Mouse (Mus musculus): ENCODE results near the gene Sh3d21. TPM values are rescaled to one million over a fixed set of nuclear protein-coding genes. Genes with fewer than 3 reads are reported as not detected.

Sh3d21 gene
- 1.4 TPM in 2 replicates for polyA plus RNA-seq (2014; fragmentation: Nextera tagmentation; extraction: Ambion mirVana)

DNA sequence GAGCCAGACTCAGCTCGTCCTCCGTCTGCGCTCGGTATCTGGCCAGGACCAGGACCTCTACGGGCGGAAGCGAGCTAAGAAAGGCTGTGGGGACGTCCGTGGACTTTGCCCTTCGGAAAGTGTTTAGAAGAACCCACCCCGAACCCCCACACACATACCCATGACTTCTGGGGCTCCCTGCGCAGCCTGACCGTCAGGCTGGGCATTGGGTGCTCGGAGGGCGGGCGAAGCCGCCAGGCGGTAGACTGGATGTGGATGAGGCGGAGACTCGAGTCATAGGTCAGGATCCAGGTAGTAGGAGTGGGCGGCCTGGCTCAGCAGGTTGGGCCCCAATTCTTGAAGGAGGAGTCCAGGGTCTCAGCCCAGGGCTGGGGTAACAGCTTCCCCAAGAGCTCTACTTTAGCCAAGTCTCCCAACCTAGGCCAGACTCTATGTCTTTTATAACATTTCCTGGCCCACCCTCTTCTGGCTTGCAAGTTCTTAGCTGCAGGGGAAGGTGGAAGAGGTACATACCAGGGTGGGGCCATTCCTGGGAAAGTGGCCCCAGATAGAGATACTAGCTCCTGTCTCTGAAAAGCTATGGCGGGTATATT is at the start of gene Sh3d21:
TSS of gene Sh3d21 (minus strand) at position 425 of the 593 bp plus-strand sequence.
- Histone ChIP-seq H3K4me2 (peak within 1 kb of the TSS; percentile 98), H3K27me3 (ENCODE audit: control insufficient read depth, insufficient read depth, low read length) (no peaks in the 10 kb centered on the region), H3K4me1 (ENCODE audit: control insufficient read depth, insufficient read depth, low read length) (peaks cover 8% of the 10 kb centered on the region), H3K36me3 (ENCODE audit: control insufficient read depth, insufficient read depth, low read length) (peaks cover 11% of the 10 kb centered on the region), H3K9ac (ENCODE audit: low read length) (peak within 1 kb of the TSS; percentile 77), H3K9me3 (ENCODE audit: control insufficient read depth, low read length) (no peaks in the 10 kb centered on the region), H3K27ac (ENCODE audit: low read depth, low read length) (no peak within 1 kb of the TSS), H3K4me3 (ENCODE audit: low read depth, low read length) (peak within 1 kb of the TSS; percentile 49)
- WGBS = 6% methylated on average over 22 of the region's 22 CpGs
- DNase-seq (ENCODE audit: low spot score, missing footprints) = peak; percentile 93
- peak; percentile 34; the same call in 1 of the 2 replicates for ATAC-seq (ENCODE audit: low FRiP score)

DNA sequence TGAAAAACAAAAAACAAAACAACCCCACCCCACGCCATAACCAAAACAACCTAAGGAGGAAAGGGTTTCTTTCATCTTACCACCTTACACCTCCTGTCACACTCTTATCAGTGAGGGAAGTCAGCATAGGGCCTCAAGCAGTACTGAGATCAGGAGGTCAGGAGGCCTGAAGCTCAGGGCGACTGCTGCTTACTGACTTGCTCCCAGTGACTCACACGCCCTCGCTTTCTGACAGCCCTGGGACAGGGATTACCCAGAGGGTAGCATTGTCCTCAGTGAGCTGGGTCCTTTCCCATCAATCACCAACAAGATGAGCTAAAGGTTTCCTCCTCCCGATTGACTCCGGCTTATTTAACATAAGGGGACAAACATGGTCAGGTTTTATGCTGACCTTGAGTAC is 43.8 kb upstream of the Sh3d21 start:
- ATAC-seq (ENCODE audit: low FRiP score) = no peak
- no peaks in the 10 kb centered on the region for H3K36me3 ChIP-seq (ENCODE audit: control insufficient read depth, insufficient read depth, low read length)
- no peaks in the 10 kb centered on the region for H3K4me1 ChIP-seq (ENCODE audit: control insufficient read depth, insufficient read depth, low read length)
- no peak overlapping the region for H3K27ac ChIP-seq (ENCODE audit: low read depth, low read length)
- DNase-seq (ENCODE audit: low spot score, missing footprints) = no peak
- H3K4me2 ChIP-seq = no peak overlapping the region
- H3K9ac ChIP-seq (ENCODE audit: low read length) = no peak overlapping the region
- no peak overlapping the region for H3K4me3 ChIP-seq (ENCODE audit: low read depth, low read length)
- no peaks in the 10 kb centered on the region for H3K27me3 ChIP-seq (ENCODE audit: control insufficient read depth, insufficient read depth, low read length)
- H3K9me3 ChIP-seq (ENCODE audit: control insufficient read depth, low read length) = no peaks in the 10 kb centered on the region
- WGBS = 63% methylated on average over 6 of the region's 6 CpGs

DNA sequence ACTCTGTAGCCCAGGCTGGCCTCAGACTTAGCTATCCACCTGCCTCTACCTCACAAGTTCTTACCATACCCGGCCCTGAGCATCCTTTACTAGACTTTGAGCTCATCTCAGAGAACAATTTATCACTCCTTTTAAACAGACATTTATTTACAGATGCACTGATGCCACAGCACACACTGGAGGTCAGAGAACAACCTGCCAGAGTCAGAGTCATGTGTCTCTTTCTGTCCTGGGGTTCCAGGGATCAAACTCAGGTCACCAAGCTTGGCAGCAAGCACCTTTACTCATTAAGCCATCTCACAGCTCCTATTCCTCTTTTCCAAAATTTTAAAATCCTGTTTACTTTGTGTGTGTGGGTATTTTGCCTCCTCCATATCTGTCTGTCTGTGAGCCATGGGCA is 42.1 kb upstream of the Sh3d21 start:
- Histone ChIP-seq H3K27ac (ENCODE audit: low read depth, low read length) (no peak overlapping the region), H3K4me1 (ENCODE audit: control insufficient read depth, insufficient read depth, low read length) (peaks cover 7% of the 10 kb centered on the region), H3K9ac (ENCODE audit: low read length) (no peak overlapping the region), H3K9me3 (ENCODE audit: control insufficient read depth, low read length) (no peaks in the 10 kb centered on the region), H3K27me3 (ENCODE audit: control insufficient read depth, insufficient read depth, low read length) (no peaks in the 10 kb centered on the region), H3K4me2 (no peak overlapping the region), H3K4me3 (ENCODE audit: low read depth, low read length) (no peak overlapping the region), H3K36me3 (ENCODE audit: control insufficient read depth, insufficient read depth, low read length) (0 out of 2 replicates have a peak, but pooled peaks cover 2% of the 10 kb centered on the region)
- no peak for ATAC-seq (ENCODE audit: low FRiP score)
- WGBS = 77% methylated on average over 1 of the region's 1 CpGs
- no peak for DNase-seq (ENCODE audit: low spot score, missing footprints)

DNA sequence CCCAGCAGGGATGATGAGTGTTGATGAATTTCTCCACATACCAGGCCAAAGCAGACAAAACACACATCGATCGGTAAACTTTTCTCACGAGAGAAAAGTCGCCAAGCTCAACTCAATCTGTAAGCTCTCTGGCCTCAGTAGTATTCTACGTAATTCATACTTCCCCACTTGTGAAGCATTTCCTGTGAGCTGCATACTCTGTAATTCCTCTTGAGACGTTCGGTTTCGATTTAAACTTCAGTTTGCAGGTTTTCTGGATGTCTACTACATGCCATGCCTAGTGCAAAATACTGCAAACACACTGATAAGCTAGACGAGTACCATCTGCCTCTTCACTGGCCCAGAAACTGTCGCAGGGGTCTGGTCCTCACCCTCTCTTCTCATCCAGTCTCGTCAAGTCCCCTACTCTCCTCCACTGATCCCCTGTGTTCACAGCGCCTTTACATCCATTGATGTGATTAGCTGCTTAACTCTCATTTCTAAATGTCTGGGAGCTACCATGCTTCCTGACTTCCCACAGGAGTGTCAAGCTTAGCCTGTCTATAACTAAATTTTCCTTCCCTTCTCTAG is 41.5 kb upstream of the Sh3d21 start:
- Histone ChIP-seq H3K36me3 (ENCODE audit: control insufficient read depth, insufficient read depth, low read length) (0 out of 2 replicates have a peak, but pooled peaks cover 2% of the 10 kb centered on the region), H3K4me3 (ENCODE audit: low read depth, low read length) (no peak overlapping the region), H3K27me3 (ENCODE audit: control insufficient read depth, insufficient read depth, low read length) (no peaks in the 10 kb centered on the region), H3K27ac (ENCODE audit: low read depth, low read length) (no peak overlapping the region), H3K4me1 (ENCODE audit: control insufficient read depth, insufficient read depth, low read length) (peaks cover 13% of the 10 kb centered on the region), H3K4me2 (no peak overlapping the region), H3K9ac (ENCODE audit: low read length) (no peak overlapping the region), H3K9me3 (ENCODE audit: control insufficient read depth, low read length) (no peaks in the 10 kb centered on the region)
- no peak for ATAC-seq (ENCODE audit: low FRiP score)
- DNase-seq (ENCODE audit: low spot score, missing footprints) = no peak
- WGBS = 85% methylated on average over 12 of the region's 12 CpGs

DNA sequence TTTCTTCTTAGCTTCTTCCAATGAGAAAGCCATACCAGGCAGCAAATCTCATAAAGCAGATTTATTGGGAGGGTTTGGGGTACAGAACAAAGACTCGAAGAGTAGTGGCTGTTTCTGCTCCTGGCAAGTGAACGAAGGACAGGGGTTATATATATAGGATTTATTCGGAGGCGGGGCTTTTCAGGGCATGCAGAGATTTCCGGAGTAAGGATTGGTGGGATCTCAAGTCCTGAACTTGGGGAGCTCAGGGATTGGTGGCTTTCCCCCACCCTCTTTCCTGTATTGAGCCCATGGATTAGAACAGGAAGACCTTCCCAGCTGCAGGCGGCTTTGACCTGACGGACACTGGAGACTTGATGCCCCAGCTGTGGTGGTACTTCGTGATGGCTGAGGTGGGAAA is 40.7 kb upstream of the Sh3d21 start:
- no peak for DNase-seq (ENCODE audit: low spot score, missing footprints)

DNA sequence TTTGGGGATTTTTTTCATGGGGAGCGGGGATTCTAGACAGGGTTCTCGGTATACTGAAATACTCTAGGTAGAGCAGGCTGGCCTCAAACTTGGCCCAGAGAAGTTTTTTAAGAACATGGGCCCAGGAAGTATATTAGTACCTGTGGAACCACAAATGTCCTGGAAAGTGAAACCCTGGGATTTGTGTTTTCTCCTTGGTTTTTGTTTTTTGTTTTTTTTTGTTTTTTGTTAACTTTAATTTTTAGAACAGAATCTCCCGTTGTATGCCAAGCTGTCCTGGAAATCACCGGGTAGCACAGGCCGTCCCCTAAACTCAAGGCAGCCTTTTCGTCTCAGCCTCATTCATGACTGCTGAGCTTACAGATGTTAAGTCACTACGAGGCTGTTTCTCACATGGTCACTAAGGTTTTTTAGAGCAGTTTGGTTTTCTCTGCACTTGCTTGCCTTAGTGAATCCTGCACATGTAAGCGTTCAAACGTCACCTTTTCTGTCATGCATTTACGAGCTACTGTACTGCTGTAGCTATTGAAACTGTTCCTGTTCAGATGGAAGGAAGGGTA is 40.1 kb upstream of the Sh3d21 start:
- DNase-seq (ENCODE audit: low spot score, missing footprints) (peak; percentile 84), ATAC-seq (ENCODE audit: low FRiP score) (no peak)
- H3K9me3 ChIP-seq (ENCODE audit: control insufficient read depth, low read length) = no peaks in the 10 kb centered on the region
- 78% methylated on average over 10 of the region's 10 CpGs for WGBS
- peak overlapping the region; percentile 68 for H3K9ac ChIP-seq (ENCODE audit: low read length)
- peak overlapping the region; percentile 83 for H3K4me3 ChIP-seq (ENCODE audit: low read depth, low read length)
- H3K4me2 ChIP-seq = peak overlapping the region; percentile 76
- H3K27me3 ChIP-seq (ENCODE audit: control insufficient read depth, insufficient read depth, low read length) = no peaks in the 10 kb centered on the region
- H3K36me3 ChIP-seq (ENCODE audit: control insufficient read depth, insufficient read depth, low read length) = 0 out of 2 replicates have a peak, but pooled peaks cover 2% of the 10 kb centered on the region
- peaks cover 13% of the 10 kb centered on the region for H3K4me1 ChIP-seq (ENCODE audit: control insufficient read depth, insufficient read depth, low read length)
- peak overlapping the region; percentile 37 for H3K27ac ChIP-seq (ENCODE audit: low read depth, low read length)

More for the DNA sequence above, 40.7 kb upstream of the Sh3d21 start:
- H3K9ac ChIP-seq (ENCODE audit: low read length) = no peak overlapping the region
- H3K36me3 ChIP-seq (ENCODE audit: control insufficient read depth, insufficient read depth, low read length) = 0 out of 2 replicates have a peak, but pooled peaks cover 2% of the 10 kb centered on the region
- 86% methylated on average over 8 of the region's 8 CpGs for WGBS
- ATAC-seq (ENCODE audit: low FRiP score) = no peak
- H3K9me3 ChIP-seq (ENCODE audit: control insufficient read depth, low read length) = no peaks in the 10 kb centered on the region
- no peak overlapping the region for H3K4me3 ChIP-seq (ENCODE audit: low read depth, low read length)
- no peak overlapping the region for H3K27ac ChIP-seq (ENCODE audit: low read depth, low read length)
- H3K27me3 ChIP-seq (ENCODE audit: control insufficient read depth, insufficient read depth, low read length) = no peaks in the 10 kb centered on the region
- peaks cover 13% of the 10 kb centered on the region for H3K4me1 ChIP-seq (ENCODE audit: control insufficient read depth, insufficient read depth, low read length)
- no peak overlapping the region for H3K4me2 ChIP-seq

DNA sequence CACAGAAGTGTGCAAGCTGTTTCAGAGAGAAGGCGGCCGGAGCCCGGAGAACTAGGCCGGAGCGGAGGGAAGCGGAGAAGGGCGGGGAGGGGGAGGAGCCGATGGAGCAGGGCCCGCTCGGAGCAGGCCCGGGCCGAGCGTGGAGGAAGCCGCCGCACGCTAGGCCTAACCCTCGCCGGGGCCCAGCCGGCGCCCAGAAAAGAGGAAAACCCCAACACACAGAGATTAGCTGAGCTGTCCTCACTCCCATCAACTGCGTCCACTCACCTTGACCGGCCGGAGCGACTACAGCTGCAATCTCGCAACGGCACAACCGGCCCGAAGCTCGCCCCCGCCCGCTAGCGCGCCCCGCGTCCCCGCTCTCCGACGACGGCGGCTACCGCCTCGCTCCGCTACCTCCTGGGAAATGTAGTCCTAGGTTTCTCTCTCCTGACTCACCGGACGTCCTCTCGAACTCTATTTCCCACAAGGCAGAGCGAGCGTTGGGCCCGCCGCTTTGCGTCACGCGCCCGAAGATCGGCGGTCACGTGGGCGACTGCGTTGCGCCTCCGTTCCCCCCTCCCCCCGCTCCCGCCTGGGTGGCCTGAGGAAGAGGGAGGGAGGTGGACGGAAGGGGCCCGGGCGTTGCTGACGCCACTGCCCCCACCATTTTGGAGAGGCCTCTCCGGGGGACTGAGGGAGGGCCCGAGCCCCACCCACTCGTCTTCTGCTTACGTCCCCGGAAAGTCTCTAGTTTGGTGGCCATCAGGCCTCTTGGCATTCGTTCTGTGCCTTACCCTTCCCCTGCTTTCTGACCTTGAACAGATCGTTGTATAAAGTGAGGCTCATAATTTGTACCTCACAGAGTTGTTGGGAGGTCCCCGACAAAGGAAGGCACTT is 39.3 kb upstream of the Sh3d21 start, which contains the start of gene Thrap3:
TSS of gene Thrap3 (minus strand) at position 458 of the 879 bp plus-strand sequence.
- peak within 1 kb of the TSS; percentile 76 for H3K4me2 ChIP-seq
- WGBS = under 1% methylated on average over 73 of the region's 75 CpGs
- H3K4me3 ChIP-seq (ENCODE audit: low read depth, low read length) = peak within 1 kb of the TSS; percentile 83
- H3K36me3 ChIP-seq (ENCODE audit: control insufficient read depth, insufficient read depth, low read length) = peaks cover 2% of the 10 kb centered on the region; the same call in 1 of the 2 replicates
- H3K9me3 ChIP-seq (ENCODE audit: control insufficient read depth, low read length) = no peaks in the 10 kb centered on the region
- DNase-seq (ENCODE audit: low spot score, missing footprints) (peak; percentile 99), ATAC-seq (ENCODE audit: low FRiP score) (peak; percentile 99)
- H3K4me1 ChIP-seq (ENCODE audit: control insufficient read depth, insufficient read depth, low read length) = peaks cover 13% of the 10 kb centered on the region
- peak within 1 kb of the TSS; percentile 92 for H3K9ac ChIP-seq (ENCODE audit: low read length)
- H3K27ac ChIP-seq (ENCODE audit: low read depth, low read length) = peak within 1 kb of the TSS; percentile 92
- H3K27me3 ChIP-seq (ENCODE audit: control insufficient read depth, insufficient read depth, low read length) = no peaks in the 10 kb centered on the region

DNA sequence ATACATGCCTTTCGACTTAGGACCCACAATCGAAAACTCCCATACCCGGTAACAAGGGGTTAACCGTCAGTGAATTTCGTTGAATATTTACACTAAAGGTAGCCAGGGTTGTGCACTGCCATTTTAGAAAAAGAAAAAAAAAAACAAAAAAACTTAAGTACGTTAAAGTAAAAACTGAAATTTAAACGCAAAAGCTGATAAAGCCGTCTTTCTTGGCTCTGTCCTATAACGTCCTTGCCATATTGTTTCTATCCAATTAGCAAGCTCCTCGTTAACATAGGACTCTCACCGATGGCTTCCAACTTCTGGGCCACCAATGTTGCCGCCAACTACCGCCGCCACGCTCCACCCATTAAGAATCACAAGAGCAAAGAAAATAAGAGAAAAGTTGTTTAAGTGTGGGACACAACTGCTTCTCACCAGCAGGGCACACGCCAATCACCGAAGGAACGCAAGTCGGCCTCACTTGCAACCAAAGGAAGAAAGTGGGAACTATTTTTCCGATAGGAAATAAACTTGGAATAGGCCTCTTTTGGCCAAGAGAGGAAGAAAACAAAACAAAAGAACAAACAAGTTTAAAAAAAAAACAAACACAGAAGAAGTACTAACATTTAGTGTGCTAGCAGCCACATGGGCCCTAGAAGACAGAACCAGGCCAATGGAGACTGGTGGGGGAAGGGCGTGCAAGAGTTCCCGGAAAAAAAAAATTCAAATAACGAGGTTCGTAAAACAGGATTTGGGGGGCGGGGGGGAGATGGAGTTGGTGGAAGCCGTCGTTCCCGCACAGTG is 38.4 kb upstream of the Sh3d21 start:
- peak overlapping the region; percentile 76 for H3K4me2 ChIP-seq
- under 1% methylated on average over 28 of the region's 28 CpGs for WGBS
- H3K27ac ChIP-seq (ENCODE audit: low read depth, low read length) = peak overlapping the region; percentile 92
- peak overlapping the region; percentile 83 for H3K4me3 ChIP-seq (ENCODE audit: low read depth, low read length)
- H3K9me3 ChIP-seq (ENCODE audit: control insufficient read depth, low read length) = no peaks in the 10 kb centered on the region
- peaks cover 13% of the 10 kb centered on the region for H3K4me1 ChIP-seq (ENCODE audit: control insufficient read depth, insufficient read depth, low read length)
- H3K9ac ChIP-seq (ENCODE audit: low read length) = peak overlapping the region; percentile 92
- ATAC-seq (ENCODE audit: low FRiP score) = no peak
- no peaks in the 10 kb centered on the region for H3K27me3 ChIP-seq (ENCODE audit: control insufficient read depth, insufficient read depth, low read length)
- DNase-seq (ENCODE audit: low spot score, missing footprints) = peak; percentile 93
- peaks cover 2% of the 10 kb centered on the region; the same call in 1 of the 2 replicates for H3K36me3 ChIP-seq (ENCODE audit: control insufficient read depth, insufficient read depth, low read length)

All from midbrain, embryonic 11.5 days (tissue).